Mouse (Mus musculus) erythroid progenitor cell, adult 5-6 weeks (primary cell): ENCODE results near the gene Rpp40. TPM values are rescaled to one million over a fixed set of nuclear protein-coding genes. Genes with fewer than 3 reads are reported as not detected.

Experiments used
- ATAC-seq: replicated peaks from 2 replicates; pipeline ENCODE4 v1.8.0; 2016; ENCODE audit warnings: moderate number of reproducible peaks, mild to moderate bottlenecking, moderate TSS enrichment, inconsistent platforms; ENCODE audit not compliant: poor library complexity, low FRiP score, severe bottlenecking
- total RNA-seq, 2 experiments: library from RNA; stranded (forward) in 1 of 2; stranded (reverse) in 1 of 2; fragments of 150-400 nt in 1 of 2; fragments of 186-747, 209-891 nt in 1 of 2; gene quantifications; 2 replicates each; pipeline versions ENCODE4 v1.2.3 to v1.2.4; 2015 to 2017; ENCODE audit warnings: low replicate concordance in 2 of 2

Rpp40 gene
- total RNA-seq, 2 experiments from 2014 or later: 10.9 TPM; not detected in 1

GRCm38 (mm10) chr13:35857486-35857885, 48.7 kb downstream of the Rpp40 start:
- ATAC-seq: no peak

GRCm38 (mm10) chr13:35852851-35853575, 53.1 kb downstream of the Rpp40 start:
- no peak for ATAC-seq

DNA sequence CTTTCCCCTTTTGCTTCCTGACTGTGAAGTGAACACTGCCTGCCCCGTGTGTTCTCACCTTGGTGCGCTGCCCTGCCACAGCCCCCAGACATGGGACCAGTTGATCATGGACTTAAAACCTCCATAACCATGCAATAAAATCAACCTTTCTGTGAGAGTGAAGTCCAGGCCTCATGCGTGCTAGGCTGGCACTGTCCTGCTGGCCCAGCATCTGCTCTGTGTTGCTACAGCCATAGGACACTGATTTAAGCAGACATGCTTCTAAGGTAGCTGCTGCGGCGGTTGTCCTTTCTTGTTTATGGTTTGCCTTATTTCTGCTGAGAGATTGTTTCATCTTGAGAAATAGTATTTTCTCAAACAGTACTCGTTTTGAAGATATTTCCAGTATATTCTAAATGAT, 54.6 kb downstream of the Rpp40 start:
- ATAC-seq: no peak

DNA sequence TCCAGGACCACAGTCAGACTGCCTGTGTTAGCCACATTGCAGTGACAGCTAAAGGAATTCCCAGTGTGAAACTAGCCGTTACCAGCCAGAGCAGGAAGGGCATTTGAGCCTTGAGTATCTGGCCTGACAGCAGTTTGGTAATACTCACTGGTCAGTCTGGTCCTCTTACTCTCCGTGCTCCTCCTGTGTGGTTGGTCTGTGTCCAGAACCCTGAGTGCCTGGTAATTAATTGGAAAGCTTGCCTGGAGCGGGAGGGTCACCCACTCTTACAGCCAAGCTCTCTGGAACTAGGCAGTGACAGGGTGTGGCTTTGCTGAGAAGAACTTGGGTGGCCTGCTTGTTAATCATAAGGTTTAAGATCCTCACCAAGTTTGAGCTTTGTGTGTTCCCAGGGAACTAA, 57.5 kb downstream of the Rpp40 start:
- ATAC-seq: no peak

- ATAC-seq: no peak
Measured at GRCm38 (mm10) chr13:35845306-35845705, 60.9 kb downstream of the Rpp40 start.

Other genes with a start within 250 kb of the Rpp40 start
- gene Cdyl, start 246.5 kb downstream of the Rpp40 start, total RNA-seq (2015; ENCODE audit: low replicate concordance): 46.9 and 61.6 TPM in 2 replicates
- gene Cdyl, start 246.5 kb downstream of the Rpp40 start, total RNA-seq (2017; ENCODE audit: low replicate concordance): 48.0 and 77.5 TPM in 2 replicates
- gene Ppp1r3g, start 52.5 kb upstream of the Rpp40 start, total RNA-seq (2015; ENCODE audit: low replicate concordance): not detected in 2 replicates
- gene Ppp1r3g, start 52.5 kb upstream of the Rpp40 start, total RNA-seq (2017; ENCODE audit: low replicate concordance): not detected in 2 replicates
- gene Fars2, start 211.1 kb upstream of the Rpp40 start, total RNA-seq (2015; ENCODE audit: low replicate concordance): 21.3 and 23.5 TPM in 2 replicates
- 35.8 and 44.8 TPM in 2 replicates for gene Fars2, start 211.1 kb upstream of the Rpp40 start, total RNA-seq (2017; ENCODE audit: low replicate concordance)
- gene Lyrm4, start 211.2 kb upstream of the Rpp40 start, total RNA-seq (2015; ENCODE audit: low replicate concordance): 8.8 and 9.4 TPM in 2 replicates
- gene Lyrm4, start 211.2 kb upstream of the Rpp40 start, total RNA-seq (2017; ENCODE audit: low replicate concordance): 2.4 and 9.2 TPM in 2 replicates